Mouse (Mus musculus): ENCODE measurements around the gene Trmt44. TPM values are rescaled to one million over a fixed set of nuclear protein-coding genes. Genes with fewer than 3 reads are reported as not detected.

The Trmt44 gene
- polyA plus RNA-seq, 1 experiment from 2014 or later = 10.8 TPM

GRCm38 (mm10) chr5:35537474-35537873 lies 37.4 kb downstream of the Trmt44 start:
- 52% methylated on average over 1 of the region's 1 CpGs for WGBS
- ATAC-seq (ENCODE audit: insufficient number of reproducible peaks, insufficient read depth, low FRiP score, low TSS enrichment) = no peak

GRCm38 (mm10) chr5:35536271-35536670 lies 38.6 kb downstream of the Trmt44 start:
- no peaks in the 10 kb centered on the region for H3K36me3 ChIP-seq
- no peaks in the 10 kb centered on the region for H3K9me3 ChIP-seq
- no peak overlapping the region for H3K9ac ChIP-seq
- peaks cover 19% of the 10 kb centered on the region; the same call in 1 of the 2 replicates for H3K4me1 ChIP-seq
- H3K4me2 ChIP-seq (replicated peaks) = no peak overlapping the region
- no peaks in the 10 kb centered on the region for H3K27me3 ChIP-seq
- no peak overlapping the region for H3K27ac ChIP-seq
- ATAC-seq (ENCODE audit: insufficient number of reproducible peaks, insufficient read depth, low FRiP score, low TSS enrichment) = no peak
- 68% methylated on average over 3 of the region's 3 CpGs for WGBS
- no peak overlapping the region for H3K4me3 ChIP-seq

More at GRCm38 (mm10) chr5:35537474-35537873, 37.4 kb downstream of the Trmt44 start:
- Histone ChIP-seq H3K4me2 (replicated peaks) (no peak overlapping the region), H3K4me3 (no peak overlapping the region), H3K36me3 (no peaks in the 10 kb centered on the region), H3K27ac (no peak overlapping the region), H3K4me1 (peaks cover 21% of the 10 kb centered on the region; the same call in 1 of the 2 replicates), H3K9ac (no peak overlapping the region), H3K9me3 (no peaks in the 10 kb centered on the region), H3K27me3 (no peaks in the 10 kb centered on the region)

- H3K4me1 ChIP-seq = 0 out of 2 replicates have a peak, but pooled peaks cover 5% of the 10 kb centered on the region
- no peak for ATAC-seq (ENCODE audit: insufficient number of reproducible peaks, insufficient read depth, low FRiP score, low TSS enrichment)
- no peak overlapping the region for H3K27ac ChIP-seq
- no peaks in the 10 kb centered on the region for H3K9me3 ChIP-seq
- no peak overlapping the region for H3K4me3 ChIP-seq
- H3K27me3 ChIP-seq = no peaks in the 10 kb centered on the region; the same call in 1 of the 2 replicates
- no peak overlapping the region for H3K9ac ChIP-seq
- no peak overlapping the region for H3K4me2 ChIP-seq (replicated peaks)
- 15% methylated on average over 10 of the region's 10 CpGs for WGBS
- H3K36me3 ChIP-seq = no peaks in the 10 kb centered on the region
These were observed 43.3 kb downstream of the Trmt44 start for GRCm38 (mm10) chr5:35531586-35531985.

- no peak overlapping the region for H3K4me2 ChIP-seq (replicated peaks)
- peaks cover 15% of the 10 kb centered on the region for H3K4me1 ChIP-seq
- H3K36me3 ChIP-seq = no peaks in the 10 kb centered on the region
- no peaks in the 10 kb centered on the region; the same call in 1 of the 2 replicates for H3K27me3 ChIP-seq
- H3K4me3 ChIP-seq = no peak overlapping the region
- 0 out of 2 replicates have a peak, but pooled peaks have one; percentile 5 for ATAC-seq (ENCODE audit: insufficient number of reproducible peaks, insufficient read depth, low FRiP score, low TSS enrichment)
- no peak overlapping the region for H3K9ac ChIP-seq
- 12% methylated on average over 4 of the region's 4 CpGs for WGBS
- no peaks in the 10 kb centered on the region for H3K9me3 ChIP-seq
- H3K27ac ChIP-seq = no peak overlapping the region
These were observed 44.4 kb downstream of the Trmt44 start for GRCm38 (mm10) chr5:35530442-35530841.

GRCm38 (mm10) chr5:35525469-35526123 lies 49.3 kb downstream of the Trmt44 start, which contains the start of gene Cpz:
Gene Cpz, minus strand, starts transcription at chr5:35525698.
- no peaks in the 10 kb centered on the region for H3K9me3 ChIP-seq
- H3K4me1 ChIP-seq = peaks cover 31% of the 10 kb centered on the region
- ATAC-seq (ENCODE audit: insufficient number of reproducible peaks, insufficient read depth, low FRiP score, low TSS enrichment) = peak; percentile 81
- H3K4me2 ChIP-seq (replicated peaks) = peak within 1 kb of the TSS; percentile 72
- H3K27me3 ChIP-seq = peaks cover 11% of the 10 kb centered on the region; the same call in 1 of the 2 replicates
- H3K27ac ChIP-seq = peak within 1 kb of the TSS; percentile 36; the same call in 1 of the 2 replicates
- no peaks in the 10 kb centered on the region for H3K36me3 ChIP-seq
- peak within 1 kb of the TSS; percentile 62 for H3K9ac ChIP-seq
- H3K4me3 ChIP-seq = peak within 1 kb of the TSS; percentile 39
- WGBS = 2% methylated on average over 29 of the region's 29 CpGs

GRCm38 (mm10) chr5:35524381-35524780 lies 50.5 kb downstream of the Trmt44 start:
- no peak for ATAC-seq (ENCODE audit: insufficient number of reproducible peaks, insufficient read depth, low FRiP score, low TSS enrichment)
- Histone ChIP-seq H3K27ac (0 out of 2 replicates have a peak overlapping the region, but pooled peaks have one; percentile 36), H3K4me2 (replicated peaks) (peak overlapping the region; percentile 72), H3K4me3 (no peak overlapping the region), H3K9ac (no peak overlapping the region), H3K9me3 (no peaks in the 10 kb centered on the region), H3K27me3 (peaks cover 19% of the 10 kb centered on the region; the same call in 1 of the 2 replicates), H3K36me3 (no peaks in the 10 kb centered on the region), H3K4me1 (peaks cover 31% of the 10 kb centered on the region)
- WGBS = 65% methylated on average over 2 of the region's 2 CpGs

GRCm38 (mm10) chr5:35523735-35524134 lies 51.1 kb downstream of the Trmt44 start:
- Histone ChIP-seq H3K27ac (no peak overlapping the region), H3K4me1 (peaks cover 31% of the 10 kb centered on the region), H3K27me3 (peaks cover 22% of the 10 kb centered on the region), H3K4me2 (replicated peaks) (0 out of 2 replicates have a peak overlapping the region, but pooled peaks have one; percentile 72), H3K9me3 (no peaks in the 10 kb centered on the region), H3K36me3 (no peaks in the 10 kb centered on the region), H3K9ac (no peak overlapping the region), H3K4me3 (no peak overlapping the region)
- no peak for ATAC-seq (ENCODE audit: insufficient number of reproducible peaks, insufficient read depth, low FRiP score, low TSS enrichment)
- 3% methylated on average over 5 of the region's 5 CpGs for WGBS

- Histone ChIP-seq H3K4me3 (no peak overlapping the region), H3K36me3 (no peaks in the 10 kb centered on the region), H3K27me3 (peaks cover 14% of the 10 kb centered on the region), H3K9ac (no peak overlapping the region), H3K27ac (no peak overlapping the region), H3K9me3 (no peaks in the 10 kb centered on the region), H3K4me1 (no peaks in the 10 kb centered on the region), H3K4me2 (replicated peaks) (no peak overlapping the region)
- WGBS = 86% methylated on average over 11 of the region's 11 CpGs
- ATAC-seq (ENCODE audit: insufficient number of reproducible peaks, insufficient read depth, low FRiP score, low TSS enrichment) = no peak
These were observed 58.1 kb downstream of the Trmt44 start for GRCm38 (mm10) chr5:35516781-35517180.

GRCm38 (mm10) chr5:35510589-35510988 lies 64.3 kb downstream of the Trmt44 start:
- no peak for ATAC-seq (ENCODE audit: insufficient number of reproducible peaks, insufficient read depth, low FRiP score, low TSS enrichment)
- WGBS = 19% methylated on average over 5 of the region's 5 CpGs
- H3K27ac ChIP-seq = no peak overlapping the region
- no peaks in the 10 kb centered on the region for H3K36me3 ChIP-seq
- no peak overlapping the region for H3K9ac ChIP-seq
- H3K27me3 ChIP-seq = 0 out of 2 replicates have a peak, but pooled peaks cover 4% of the 10 kb centered on the region
- H3K4me3 ChIP-seq = no peak overlapping the region
- no peaks in the 10 kb centered on the region for H3K4me1 ChIP-seq
- no peak overlapping the region for H3K4me2 ChIP-seq (replicated peaks)
- no peaks in the 10 kb centered on the region for H3K9me3 ChIP-seq

Other genes starting within 250 kb of the Trmt44 start
- gene Hmx1, start 186.0 kb downstream of the Trmt44 start, polyA plus RNA-seq (2016; fragmentation: Nextera tagmentation; extraction: Ambion mirVana) = 11.1 and 17.3 TPM in 2 replicates
- 4.5 and 5.7 TPM in 2 replicates for gene Cpz, start 49.4 kb downstream of the Trmt44 start, polyA plus RNA-seq (2016; fragmentation: Nextera tagmentation; extraction: Ambion mirVana)
- 12.5 and 13.4 TPM in 2 replicates for gene Acox3, start 8.0 kb upstream of the Trmt44 start, polyA plus RNA-seq (2016; fragmentation: Nextera tagmentation; extraction: Ambion mirVana)
- 4.0 and 5.7 TPM in 2 replicates for gene Htra3, start 104.7 kb upstream of the Trmt44 start, polyA plus RNA-seq (2016; fragmentation: Nextera tagmentation; extraction: Ambion mirVana)
- 5.4 and 6.6 TPM in 2 replicates for gene Sh3tc1, start 164.9 kb upstream of the Trmt44 start, polyA plus RNA-seq (2016; fragmentation: Nextera tagmentation; extraction: Ambion mirVana)
- gene Ablim2, start 182.8 kb upstream of the Trmt44 start, polyA plus RNA-seq (2016; fragmentation: Nextera tagmentation; extraction: Ambion mirVana) = 0.37 and 0.85 TPM in 2 replicates